Mouse (Mus musculus) kidney, adult 18-20 months (tissue): ENCODE measurements around the gene Il9r.

Experiments used
- DNase-seq: peaks from one replicate; pipeline ENCODE4 v3.0.0; 2021

Gene Il9r

DNA sequence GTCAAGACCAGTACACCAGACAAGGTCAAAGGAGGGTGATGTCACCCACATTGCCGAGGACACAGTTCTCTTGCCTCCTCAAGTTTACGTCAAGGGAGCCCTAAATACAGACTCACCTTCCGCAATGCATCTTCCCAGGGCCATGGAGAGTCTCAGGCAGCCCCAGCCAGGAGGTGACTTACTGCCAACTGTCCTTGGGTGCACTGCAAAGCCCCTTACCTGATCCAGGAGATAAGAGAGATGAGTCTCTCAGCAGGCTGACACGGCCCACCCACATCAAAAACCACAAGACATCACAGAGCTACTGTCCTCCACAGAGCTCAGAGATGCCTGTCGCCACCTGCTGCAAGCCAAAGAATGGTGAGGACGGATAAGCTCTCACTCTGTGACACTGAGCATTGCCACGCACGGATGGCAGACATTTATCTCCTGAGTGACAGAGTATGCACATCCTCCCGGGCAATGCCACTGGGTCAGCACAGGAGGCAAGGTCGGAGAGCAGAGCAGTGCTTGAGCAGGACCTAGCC lies at the start of gene Il9r:
Gene Il9r (minus strand): TSS at position 205 of the 527 bp plus-strand sequence.
- no peak for DNase-seq

DNA sequence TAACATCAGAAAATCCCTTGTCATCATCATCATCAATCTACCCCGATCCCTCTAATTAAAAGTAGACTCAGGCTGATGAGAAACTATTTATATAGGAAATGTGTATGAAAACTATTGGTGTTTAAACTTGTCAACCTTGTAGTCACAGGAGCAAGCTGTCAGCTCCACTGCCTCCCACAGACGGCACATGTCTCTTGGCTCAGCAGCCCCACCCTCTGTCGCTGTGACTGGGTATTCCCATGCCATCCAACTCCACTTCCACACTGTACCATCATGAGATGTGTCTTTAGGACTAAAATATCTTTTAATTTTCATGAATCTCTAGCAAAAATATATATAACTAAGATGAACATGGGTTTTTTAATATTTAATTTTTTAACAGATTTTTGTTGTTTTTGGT lies 48.3 kb upstream of the Il9r start:
- DNase-seq: no peak

DNA sequence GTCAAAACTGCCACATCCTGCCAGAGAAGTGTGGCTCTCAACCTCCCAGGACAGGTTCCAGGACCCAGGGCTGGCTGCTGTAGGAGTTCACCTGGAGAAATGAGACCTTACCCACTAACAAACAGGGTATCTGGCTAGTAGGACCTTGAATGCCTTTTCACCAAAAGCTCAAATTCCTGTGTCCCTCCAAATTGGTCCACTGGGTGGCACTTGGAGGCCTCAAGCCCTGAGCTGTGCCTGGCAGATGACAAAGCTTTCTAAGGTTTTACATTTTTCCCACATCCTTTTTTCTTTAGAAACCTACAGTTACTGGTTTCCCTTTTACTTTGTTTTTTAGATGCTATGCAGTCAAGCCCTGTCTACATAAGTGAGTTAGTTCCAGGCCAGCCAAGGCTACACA lies 47.0 kb upstream of the Il9r start:
- DNase-seq: no peak

DNA sequence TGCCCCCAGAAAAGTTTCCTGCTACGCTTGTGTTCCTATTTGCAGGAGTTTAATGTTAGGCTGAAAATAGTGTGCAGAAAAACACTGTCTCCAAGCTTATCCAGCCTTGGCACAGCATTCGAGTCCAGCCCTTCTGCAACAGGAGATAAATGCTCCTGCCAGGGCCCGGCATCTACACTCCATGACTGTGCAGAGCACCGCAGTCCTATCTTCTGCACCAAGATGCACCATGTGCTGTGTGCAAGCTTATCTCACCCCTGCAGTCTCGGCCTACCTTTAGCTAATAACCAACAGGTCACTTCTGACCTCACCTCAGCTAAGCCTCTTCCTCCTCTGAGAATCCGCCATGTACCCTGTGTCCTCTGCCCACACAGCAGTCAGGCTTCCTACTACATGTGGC lies 45.5 kb upstream of the Il9r start:
- no peak for DNase-seq

DNA sequence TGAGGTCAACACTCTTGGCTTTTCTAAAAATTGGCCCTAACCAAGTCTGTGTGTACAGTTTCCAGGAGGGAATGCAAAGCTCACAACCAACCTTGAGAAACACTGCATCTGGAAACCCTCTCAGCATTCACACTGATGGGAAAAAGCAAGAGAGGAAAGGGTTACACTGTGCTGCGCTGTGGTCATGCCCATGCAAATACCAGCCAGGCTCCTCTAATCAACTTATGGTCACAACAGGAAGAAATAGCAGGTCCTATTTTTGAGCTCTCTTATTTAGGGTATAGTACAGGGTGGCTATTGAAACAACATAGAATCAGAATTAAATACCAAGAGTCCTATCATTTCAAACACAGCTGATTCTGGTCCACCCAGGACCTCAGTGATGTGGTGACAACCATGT lies 44.5 kb upstream of the Il9r start:
- no peak for DNase-seq

DNA sequence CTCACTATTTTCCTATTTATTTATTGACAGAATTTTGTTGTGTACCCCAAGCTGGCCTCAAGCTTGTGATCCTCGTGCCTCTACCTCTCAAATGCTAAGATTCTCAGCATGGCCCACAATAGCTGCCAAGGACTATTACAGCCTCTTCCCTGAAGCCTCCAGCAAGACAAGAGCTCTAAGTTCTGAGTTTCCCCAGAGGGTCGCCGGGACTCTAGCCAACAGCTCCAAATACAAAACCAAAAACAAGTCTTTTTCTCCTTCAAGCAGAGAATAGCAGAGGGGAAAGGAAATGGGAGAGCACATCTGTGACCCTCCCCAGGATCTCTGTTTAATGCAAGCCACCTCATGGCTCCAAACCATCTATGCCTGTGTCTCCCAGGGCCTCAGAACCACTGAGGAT lies 44.0 kb upstream of the Il9r start:
- DNase-seq: no peak

DNA sequence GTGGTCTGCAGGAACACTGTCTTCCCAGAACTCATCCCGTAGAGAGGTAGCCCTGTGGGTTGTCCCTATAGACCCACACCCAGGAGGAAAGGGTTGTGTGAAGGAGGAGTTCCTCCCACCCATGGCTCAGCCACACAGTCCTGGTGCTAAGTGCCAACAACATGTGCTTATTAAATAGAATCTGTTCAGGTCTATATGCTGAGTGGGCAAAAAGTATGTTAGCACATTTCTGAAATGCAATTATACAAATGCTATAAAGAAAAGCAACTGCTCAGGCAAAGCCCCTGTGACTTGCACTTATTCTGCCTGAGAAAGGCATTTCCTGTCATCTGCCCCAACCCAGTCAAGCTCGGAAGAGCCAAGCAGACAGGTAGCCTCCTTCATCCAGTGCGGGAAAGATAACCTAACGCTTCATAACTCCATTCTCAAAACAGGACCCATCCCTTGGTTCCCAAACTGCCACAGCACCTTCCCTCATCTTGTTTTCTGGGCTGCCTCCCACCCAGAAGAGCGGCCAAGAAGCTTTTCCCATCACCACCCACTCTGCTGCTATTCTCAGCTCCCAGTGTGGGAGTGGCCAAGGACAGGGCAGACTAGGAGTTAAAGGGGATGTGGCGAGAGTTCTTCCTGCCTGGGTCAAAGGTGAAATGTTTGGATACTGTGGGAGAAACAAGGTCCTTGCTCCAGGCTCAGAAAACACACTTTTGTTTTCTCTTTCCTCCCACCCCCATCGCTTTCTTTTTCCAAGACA lies 43.3 kb upstream of the Il9r start:
- DNase-seq: no peak

DNA sequence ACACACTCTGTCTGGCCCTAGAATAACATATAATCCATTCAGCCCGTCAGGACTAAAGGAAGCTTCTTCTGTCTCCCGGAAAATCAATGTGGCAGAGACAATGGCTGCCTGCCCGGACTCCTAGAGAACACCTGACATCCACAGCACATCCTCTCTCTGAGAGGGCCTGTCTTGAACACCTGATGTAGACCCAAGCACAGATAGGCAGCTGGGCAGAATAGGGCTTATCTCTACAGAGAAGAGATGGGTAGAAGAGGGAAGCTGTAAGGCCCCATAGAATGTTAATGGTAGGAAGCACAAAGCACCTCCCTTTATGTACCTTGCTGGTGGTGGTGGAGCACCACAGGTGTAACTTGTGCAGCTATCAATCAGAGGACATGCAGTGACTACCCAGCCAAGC lies 42.1 kb upstream of the Il9r start:
- DNase-seq: no peak

DNA sequence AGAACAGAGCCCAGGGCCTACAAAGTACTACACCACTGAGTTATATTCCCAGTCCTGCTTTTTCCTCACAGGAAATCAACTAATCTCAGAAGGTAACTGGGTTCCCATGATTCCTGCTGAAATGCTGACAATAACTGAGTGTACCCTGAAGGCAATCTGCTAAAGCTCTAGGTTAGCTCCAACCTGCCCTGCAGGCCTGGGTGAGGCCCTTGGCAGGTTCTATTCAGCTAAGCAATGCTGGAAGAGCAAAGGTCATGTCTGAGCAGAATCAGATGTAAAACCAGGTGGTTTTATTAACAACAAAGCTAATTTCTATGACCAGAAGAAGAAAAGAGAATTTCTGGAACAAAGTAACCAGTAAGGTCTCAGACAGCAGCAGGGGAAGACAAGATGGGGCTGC lies 41.3 kb upstream of the Il9r start:
- no peak for DNase-seq

DNA sequence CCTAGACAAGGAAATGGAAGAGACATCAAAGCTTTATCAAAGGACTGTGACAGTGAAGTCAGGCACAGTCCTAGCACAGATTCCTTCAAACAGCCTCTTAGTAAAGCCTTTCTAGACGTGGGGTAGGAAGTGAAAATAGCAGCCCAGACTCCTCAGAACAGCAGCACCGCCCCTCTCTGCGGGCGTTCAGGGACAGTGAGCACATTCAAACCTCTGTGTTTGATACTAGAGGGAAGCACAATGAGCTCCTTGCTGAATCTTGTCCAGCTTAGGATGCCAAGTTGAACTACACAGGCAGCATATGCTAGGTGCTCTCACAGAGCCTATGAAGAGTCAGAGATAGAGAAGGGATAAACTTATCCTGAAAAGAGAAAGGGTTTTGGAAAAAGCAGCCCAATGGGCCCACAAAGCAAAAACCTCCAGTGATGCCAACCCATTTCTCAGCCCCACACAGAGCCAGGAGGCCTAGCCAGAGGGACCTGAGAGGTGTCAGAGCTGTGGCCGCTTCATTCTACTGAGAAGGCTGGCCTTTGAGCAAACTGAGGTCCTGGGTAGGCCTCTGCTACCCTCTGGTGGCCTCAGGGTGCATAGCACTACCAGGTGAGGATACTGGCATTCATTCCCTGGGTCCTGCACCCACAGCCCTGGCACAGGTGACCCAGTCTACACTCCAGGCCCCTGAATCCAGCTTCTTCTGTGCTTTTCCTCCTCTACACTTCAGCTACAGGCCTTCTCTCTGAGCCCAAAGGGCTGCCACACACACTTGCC lies 38.2 kb upstream of the Il9r start:
- peak; percentile 85 for DNase-seq

DNA sequence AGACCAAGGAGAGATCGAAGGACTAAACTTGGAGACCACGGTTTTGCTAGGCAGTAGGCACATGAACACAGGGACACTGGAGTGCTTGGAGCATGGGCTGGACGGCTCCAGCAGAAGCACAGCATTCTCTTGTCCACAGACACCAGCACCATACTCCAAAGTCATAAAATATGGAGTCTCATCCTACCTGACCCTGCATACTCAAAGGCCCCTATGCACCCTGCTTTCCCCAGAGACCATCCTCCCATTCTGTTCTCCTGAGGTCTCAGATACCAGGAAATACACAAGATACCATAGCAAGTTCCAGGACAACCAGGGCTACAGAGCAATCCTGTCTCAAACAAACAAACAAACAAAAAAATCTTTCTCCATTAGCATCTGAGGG lies 37.3 kb upstream of the Il9r start:
- DNase-seq: no peak

DNA sequence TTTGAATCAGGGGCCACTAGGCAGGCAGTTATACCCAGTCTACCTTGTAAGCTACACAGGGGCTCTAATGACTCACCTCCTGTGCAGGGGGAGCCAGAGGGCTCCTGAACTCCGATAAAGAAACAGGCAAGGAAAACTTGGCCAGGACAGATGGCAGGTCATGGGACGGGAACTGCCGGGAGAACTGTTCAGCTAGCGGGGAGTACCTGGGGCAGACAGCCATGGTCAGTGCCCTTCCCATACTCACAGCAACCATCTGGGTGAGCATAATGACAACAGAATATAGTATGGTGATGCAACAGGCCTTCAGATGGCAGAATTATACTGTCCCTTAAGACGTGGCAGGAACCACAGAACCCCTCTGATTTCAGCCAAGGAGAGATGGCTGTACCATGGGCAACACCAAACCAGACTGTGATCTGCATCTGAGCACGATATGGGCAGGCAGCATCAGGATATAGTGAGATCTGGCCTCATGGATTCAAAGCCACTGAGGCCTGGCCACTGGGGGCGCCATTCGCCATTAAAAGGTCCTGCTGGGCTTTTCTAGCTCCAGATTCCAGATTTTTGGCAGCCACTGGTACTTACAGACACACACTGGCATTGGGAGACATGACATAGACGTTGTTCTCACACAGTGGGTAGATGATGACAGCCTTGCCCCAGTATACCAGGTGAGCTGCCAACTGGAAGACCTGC lies 36.8 kb upstream of the Il9r start:
- DNase-seq: peak; percentile 65

DNA sequence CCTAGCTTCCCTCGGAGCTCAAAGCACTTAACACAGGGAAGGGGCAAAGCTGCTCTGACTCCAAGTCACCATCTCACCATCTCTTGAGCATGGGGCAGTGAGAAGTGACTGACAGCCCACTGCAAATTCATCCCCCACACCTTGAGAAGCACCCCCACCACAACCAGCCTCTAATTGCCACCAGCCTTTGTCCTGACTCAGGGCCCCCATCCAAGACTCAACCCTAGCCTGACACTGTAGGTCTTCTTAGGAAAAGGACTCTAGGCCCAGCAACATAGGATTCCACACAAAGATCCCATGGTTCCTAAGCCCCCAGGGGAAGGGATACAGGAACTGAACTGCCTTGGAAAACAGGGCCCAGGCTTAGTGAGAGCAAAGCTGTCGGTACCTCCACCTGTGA lies 36.1 kb upstream of the Il9r start:
- DNase-seq: no peak

DNA sequence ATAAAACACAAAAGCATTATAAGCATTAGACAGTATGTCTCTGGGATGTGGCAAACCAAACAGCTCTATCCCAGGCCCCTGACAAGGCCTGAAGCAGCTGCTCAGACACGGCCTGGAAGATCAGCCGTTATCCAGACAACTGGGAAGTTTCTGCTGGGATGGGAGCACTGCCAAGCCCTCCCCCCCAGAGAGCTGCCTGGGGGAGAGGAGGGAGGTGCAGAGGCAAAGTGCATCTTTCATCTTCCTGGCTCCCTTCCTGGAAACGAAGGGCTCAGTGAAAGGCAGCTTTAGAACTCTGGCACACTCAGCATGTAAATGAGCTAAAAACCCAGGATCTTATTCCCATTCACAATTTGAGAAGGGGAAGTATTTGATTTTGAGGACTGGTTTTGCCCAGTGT lies 35.6 kb upstream of the Il9r start:
- peak; percentile 82 for DNase-seq

DNA sequence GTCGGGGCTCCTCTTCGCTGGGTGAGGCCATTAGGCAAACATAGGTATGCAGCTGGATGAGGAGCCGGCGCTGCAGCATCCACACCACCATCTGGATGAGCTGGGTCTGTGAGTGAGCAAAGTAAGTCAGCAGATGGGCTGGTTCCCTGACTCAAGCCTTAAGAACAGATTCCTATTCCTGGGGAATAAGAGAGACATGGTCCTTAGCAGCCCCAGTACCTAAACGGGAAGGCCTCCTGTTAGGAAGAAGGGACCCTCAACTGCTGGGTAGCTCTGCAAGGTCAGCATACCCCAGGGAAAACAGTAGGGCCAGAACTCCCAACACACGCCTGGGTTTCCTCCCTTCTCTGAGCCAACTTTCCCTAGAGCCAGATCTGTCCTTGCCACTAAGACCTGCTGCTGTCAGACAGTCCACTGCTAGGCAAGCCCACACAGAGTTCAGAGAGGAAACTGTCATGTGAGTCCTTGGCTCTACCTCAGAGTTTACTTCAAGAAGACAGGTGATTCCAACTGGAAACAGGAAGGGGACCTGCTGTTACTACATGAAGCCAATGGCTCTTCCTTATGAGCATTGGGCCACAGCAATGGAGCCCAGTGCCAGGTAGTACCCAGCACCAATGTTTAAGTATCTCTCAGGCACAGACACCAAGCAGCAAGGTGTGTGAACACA lies 34.9 kb upstream of the Il9r start:
- no peak for DNase-seq

DNA sequence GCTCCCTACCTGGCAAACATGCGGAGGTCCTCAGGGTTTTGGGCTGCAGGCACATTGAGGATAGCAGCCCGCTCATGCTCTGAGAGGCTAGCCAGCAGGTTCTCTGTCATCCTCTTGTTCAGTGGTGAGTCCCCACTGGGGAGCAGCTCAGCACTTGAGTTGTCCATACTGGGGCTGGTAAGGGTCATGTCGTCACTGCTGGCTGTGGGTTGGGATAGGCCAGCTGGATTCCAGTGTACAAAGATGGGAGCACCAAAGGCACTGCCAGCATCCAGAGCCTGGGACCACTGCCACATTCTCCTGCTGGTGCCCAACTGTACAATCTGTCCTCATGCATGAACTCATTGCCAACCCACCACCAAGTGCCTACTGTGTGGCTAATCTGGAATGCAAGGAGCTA lies 33.8 kb upstream of the Il9r start:
- no peak for DNase-seq

DNA sequence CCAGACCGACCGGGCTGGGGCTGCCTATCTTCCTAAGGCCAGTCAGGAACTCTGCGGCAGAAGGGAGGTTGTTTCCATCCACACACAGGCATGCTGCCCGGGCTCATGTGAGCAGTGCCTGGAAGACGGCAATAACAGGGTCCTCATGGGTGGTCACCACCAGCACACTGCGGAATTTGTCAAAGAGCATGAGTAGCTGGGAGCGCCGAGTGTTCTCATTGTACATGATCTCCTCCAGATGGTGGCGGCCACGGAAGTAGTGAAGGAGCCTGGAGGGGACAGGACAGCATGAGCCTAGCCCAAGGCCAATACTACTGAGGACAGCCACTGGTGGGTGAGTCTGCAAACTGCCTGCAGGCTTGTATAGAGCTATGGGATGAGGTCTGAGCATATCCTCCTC lies 32.8 kb upstream of the Il9r start:
- no peak for DNase-seq

DNA sequence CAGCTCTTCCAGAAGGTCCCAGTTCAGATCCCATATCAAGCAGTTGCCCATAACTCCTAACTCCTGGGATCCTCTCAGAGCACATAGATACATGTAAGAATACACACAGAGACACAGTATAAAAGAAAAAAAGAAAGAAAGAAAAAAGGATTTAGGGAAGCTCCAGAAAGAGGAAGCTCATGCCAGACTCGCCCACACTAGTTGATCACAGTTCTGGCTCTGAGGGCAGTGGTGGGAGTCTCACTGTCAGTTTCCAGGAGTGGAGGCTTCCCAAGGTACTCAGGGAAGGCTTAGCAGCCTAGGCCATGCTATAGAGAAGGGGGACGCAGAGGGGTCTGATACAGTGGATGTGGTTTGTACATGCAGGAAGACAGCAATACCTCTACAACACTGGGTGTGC lies 31.0 kb upstream of the Il9r start:
- DNase-seq: no peak

DNA sequence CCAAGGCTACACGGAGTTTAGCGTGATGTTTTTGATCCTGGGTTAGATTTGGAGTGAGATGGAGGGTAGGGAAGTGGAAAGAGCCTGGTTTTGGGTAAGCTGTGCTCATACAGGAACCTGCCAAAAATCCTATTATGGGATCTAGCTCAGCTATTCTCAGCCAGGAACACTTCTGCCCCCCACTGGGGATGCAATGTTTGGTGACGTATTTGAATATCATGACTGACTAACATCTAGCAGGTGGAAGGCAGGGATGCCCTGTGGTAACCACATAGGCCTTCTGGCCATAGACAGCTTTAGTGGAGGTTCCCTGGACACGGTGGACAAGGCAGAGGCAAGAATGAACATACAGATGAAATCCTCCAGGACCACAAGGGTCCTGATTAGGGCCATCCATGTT lies 30.1 kb upstream of the Il9r start:
- DNase-seq: no peak

DNA sequence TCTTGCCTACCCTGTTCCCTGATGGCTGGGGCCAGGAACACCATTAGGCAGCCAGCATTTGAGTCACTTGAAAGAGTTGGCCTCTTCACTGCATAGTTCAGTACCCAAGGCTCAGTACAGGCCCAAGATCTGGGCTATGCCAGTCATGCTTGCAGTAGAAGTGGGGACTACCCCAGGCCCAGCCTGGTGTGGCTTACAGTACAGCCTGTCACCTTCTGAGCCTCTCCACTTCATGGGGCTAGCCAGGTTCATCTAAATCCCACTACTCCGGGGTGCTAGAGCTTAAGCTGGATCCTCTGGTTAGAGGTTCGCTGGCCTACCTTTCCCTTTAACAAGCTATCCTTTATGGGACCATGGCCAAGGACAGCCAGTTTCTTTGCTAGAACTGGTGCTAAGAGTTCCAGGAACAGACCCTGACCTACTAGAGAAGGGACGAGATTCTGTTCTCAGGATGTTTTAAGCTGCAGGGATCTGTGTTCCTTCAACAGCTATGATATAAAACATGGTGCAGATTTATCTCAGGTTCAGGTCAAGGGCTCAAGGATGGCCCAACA lies 28.3 kb upstream of the Il9r start:
- no peak for DNase-seq

DNA sequence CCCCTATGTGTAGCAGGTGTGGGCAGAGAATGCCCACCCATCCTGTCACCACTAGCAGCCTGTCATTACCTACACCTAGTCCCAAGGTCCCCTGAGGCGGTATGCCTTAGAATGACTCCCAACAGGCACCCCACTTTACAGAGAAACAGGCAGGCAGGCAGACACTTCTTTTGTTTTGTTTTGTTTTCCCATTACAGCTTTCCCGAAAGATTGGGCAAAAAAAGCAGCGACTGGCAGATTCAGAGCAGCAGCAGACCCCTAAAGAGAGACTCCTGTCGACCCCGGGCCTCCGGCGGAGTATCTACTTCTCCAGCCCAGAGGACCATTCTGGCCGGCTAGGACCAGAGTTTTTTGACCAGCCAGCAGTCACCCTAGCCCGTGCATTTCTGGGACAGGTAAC lies 27.5 kb upstream of the Il9r start:
- DNase-seq: no peak

DNA sequence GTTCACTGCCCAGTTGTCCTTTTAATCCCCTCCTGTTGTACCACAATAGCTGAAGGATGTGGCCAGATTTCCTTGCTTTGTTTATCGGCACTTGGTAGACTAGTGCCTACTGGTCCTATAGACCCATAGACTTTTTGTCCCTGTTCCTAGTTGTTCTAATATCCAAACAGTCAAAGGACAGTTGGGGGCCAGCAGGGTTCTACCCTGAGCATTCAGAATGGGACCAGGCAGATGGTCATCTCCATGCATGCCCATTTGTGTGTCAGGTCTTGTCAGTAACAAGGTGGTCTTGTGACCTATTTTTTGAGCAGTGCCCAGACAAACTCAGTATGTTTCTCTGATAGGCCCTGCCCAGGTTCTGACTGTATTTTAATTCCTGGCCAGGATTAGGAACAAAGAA lies 27.0 kb upstream of the Il9r start:
- DNase-seq: no peak
